Mouse (Mus musculus): ENCODE results near the gene Mapk3. TPM values are rescaled to one million over a fixed set of nuclear protein-coding genes. Genes with fewer than 3 reads are reported as not detected.

Gene Mapk3
- polyA plus RNA-seq, 1 experiment from 2014 or later = 54.4 TPM

GRCm38 (mm10) chr7:126802134-126802889 is 42.9 kb downstream of the Mapk3 start:
- H3K27ac ChIP-seq = no peak overlapping the region

GRCm38 (mm10) chr7:126803181-126803580 is 43.8 kb downstream of the Mapk3 start:
- Histone ChIP-seq H3K27me3 (ENCODE audit: poor library complexity, severe bottlenecking) (no peaks in the 10 kb centered on the region), H3K9me3 (no peaks in the 10 kb centered on the region), H3K4me1 (peaks cover 35% of the 10 kb centered on the region), H3K27ac (no peak overlapping the region), H3K36me3 (replicated peaks) (peaks cover 70% of the 10 kb centered on the region), H3K4me3 (no peak overlapping the region)
- no peak for DNase-seq (ENCODE audit: extremely low spot score, low spot score)
- WGBS = 86% methylated on average over 6 of the region's 6 CpGs

More at GRCm38 (mm10) chr7:126802134-126802889, 42.9 kb downstream of the Mapk3 start:
- Histone ChIP-seq H3K9me3 (no peaks in the 10 kb centered on the region), H3K4me3 (no peak overlapping the region), H3K36me3 (replicated peaks) (peaks cover 70% of the 10 kb centered on the region), H3K27me3 (ENCODE audit: poor library complexity, severe bottlenecking) (no peaks in the 10 kb centered on the region), H3K4me1 (peaks cover 35% of the 10 kb centered on the region)
- 88% methylated on average over 11 of the region's 11 CpGs for WGBS
- DNase-seq (ENCODE audit: extremely low spot score, low spot score) = no peak

DNA sequence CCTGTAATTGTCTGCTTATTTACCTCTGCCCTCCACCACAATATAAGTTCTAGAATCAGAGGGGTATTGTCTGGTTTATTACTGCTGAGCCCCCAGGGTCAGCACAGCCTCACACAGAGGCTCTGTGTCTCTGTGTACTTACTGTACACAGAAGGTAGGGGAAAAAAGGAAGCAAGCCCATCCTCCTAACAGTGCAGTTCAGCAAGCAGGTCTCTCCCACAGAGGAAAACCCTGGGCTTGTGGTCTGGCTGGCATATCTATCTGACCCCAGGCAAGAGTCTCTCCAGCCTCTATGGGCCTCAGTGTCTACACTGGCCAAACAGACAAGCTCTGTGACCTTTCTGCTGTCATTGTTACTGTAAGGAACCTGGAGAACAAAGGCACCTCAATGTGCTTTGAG is 44.4 kb downstream of the Mapk3 start:
- H3K27ac ChIP-seq = no peak overlapping the region
- no peaks in the 10 kb centered on the region for H3K9me3 ChIP-seq
- peaks cover 70% of the 10 kb centered on the region for H3K36me3 ChIP-seq (replicated peaks)
- H3K27me3 ChIP-seq (ENCODE audit: poor library complexity, severe bottlenecking) = no peaks in the 10 kb centered on the region
- H3K4me1 ChIP-seq = peaks cover 38% of the 10 kb centered on the region
- no peak overlapping the region for H3K4me3 ChIP-seq
- no peak for DNase-seq (ENCODE audit: extremely low spot score, low spot score)

DNA sequence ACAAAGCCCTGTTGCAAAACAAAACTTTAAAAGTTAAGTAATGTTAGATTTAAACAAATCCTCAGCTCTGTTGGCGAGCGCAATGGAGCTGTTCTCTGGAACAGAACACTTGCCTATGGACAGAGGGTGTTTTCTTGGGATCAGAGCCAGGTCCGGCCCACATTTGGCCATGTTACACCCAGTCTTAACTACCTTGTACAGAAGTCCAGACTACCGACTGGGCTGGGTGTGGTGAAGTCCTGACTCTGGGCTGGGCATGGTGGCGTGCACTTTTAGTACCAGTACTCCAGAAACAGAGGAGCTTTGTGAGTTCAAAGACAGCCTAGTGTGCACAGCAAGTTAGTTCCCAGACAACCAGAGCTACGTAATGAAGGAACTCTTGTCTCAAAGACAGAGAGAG is 47.6 kb downstream of the Mapk3 start:
- H3K27ac ChIP-seq = 0 out of 2 replicates have a peak overlapping the region, but pooled peaks have one; percentile 97
- H3K27me3 ChIP-seq (ENCODE audit: poor library complexity, severe bottlenecking) = no peaks in the 10 kb centered on the region
- 91% methylated on average over 6 of the region's 6 CpGs for WGBS
- no peak for DNase-seq (ENCODE audit: extremely low spot score, low spot score)
- peaks cover 32% of the 10 kb centered on the region for H3K4me1 ChIP-seq
- peaks cover 60% of the 10 kb centered on the region for H3K36me3 ChIP-seq (replicated peaks)
- peak overlapping the region; percentile 79; the same call in 1 of the 2 replicates for H3K4me3 ChIP-seq
- H3K9me3 ChIP-seq = no peaks in the 10 kb centered on the region

DNA sequence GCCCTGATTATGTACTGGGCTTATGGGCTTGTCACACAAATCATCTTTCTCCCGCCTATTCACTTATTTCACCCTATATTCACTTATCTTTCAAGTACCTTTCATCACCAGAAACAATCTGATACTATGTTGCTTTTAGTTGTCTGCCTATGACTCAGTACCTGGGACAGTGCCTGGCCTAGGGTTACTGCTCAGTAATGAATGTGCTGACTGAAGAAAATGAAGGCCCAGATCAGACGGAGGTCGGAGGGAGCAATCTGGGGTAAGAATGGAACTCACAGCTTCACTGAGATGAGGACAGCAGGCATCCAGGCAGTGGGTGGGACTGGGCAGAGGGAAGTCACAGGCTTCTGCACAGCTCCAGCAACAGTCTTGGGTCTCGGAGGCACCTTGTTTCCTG is 48.0 kb downstream of the Mapk3 start:
- H3K36me3 ChIP-seq (replicated peaks) = peaks cover 55% of the 10 kb centered on the region

GRCm38 (mm10) chr7:126808703-126809455 is 49.5 kb downstream of the Mapk3 start:
- Histone ChIP-seq H3K27me3 (ENCODE audit: poor library complexity, severe bottlenecking) (peaks cover 13% of the 10 kb centered on the region; the same call in 1 of the 2 replicates), H3K9me3 (no peaks in the 10 kb centered on the region), H3K27ac (peak overlapping the region; percentile 97), H3K4me1 (peaks cover 34% of the 10 kb centered on the region), H3K36me3 (replicated peaks) (peaks cover 40% of the 10 kb centered on the region), H3K4me3 (peak overlapping the region; percentile 79)
- WGBS = under 1% methylated on average over 43 of the region's 43 CpGs
- peak; percentile 88 for DNase-seq (ENCODE audit: extremely low spot score, low spot score)

More for the DNA sequence above, 48.0 kb downstream of the Mapk3 start:
- no peak for DNase-seq (ENCODE audit: extremely low spot score, low spot score)
- WGBS = 82% methylated on average over 4 of the region's 4 CpGs
- Histone ChIP-seq H3K27ac (peak overlapping the region; percentile 97), H3K4me1 (peaks cover 32% of the 10 kb centered on the region), H3K4me3 (peak overlapping the region; percentile 79), H3K27me3 (ENCODE audit: poor library complexity, severe bottlenecking) (0 out of 2 replicates have a peak, but pooled peaks cover 2% of the 10 kb centered on the region), H3K9me3 (no peaks in the 10 kb centered on the region)

DNA sequence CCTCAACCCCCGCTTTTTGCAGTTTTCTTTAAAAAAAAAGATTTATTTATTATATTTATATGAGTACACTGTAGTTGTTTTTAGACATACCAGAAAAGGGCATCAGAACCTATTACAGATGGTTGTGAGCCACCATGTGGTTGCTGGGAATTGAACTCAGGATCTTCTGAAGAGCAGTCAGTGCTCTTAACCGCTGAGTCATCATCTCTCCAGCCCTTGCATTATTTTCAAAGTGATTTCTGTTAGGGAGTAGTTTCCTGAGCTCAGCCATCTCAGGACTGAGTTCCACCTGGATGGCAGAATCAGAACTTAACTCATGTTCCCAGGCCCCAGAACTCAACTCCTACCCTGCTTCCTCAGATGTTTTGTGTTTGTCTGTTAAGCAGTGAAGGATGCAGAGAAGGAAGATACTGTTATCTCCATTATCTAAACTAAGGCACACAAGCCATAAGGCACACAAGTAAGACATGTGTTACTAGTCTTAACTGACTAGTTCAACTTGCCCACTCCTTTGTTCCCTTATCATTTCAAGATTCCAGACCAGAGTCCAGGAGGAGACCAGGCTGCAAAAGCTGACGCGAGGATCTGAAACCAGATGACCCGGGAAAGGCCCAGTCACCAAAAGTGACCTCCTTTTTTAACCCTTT is 50.4 kb downstream of the Mapk3 start:
- 67% methylated on average over 5 of the region's 5 CpGs for WGBS
- H3K36me3 ChIP-seq (replicated peaks) = peaks cover 31% of the 10 kb centered on the region
- H3K27me3 ChIP-seq (ENCODE audit: poor library complexity, severe bottlenecking) = peaks cover 17% of the 10 kb centered on the region; the same call in 1 of the 2 replicates
- peak overlapping the region; percentile 97 for H3K27ac ChIP-seq
- H3K4me3 ChIP-seq = peak overlapping the region; percentile 79
- H3K4me1 ChIP-seq = peaks cover 37% of the 10 kb centered on the region
- no peaks in the 10 kb centered on the region for H3K9me3 ChIP-seq
- DNase-seq (ENCODE audit: extremely low spot score, low spot score) = no peak

Other genes with a start within 250 kb of the Mapk3 start
- gene Eif3c, start 193.2 kb upstream of the Mapk3 start, polyA plus RNA-seq (2016; fragmentation: Nextera tagmentation; extraction: Ambion mirVana) = 230 and 233 TPM in 2 replicates
- 0.67 and 0.79 TPM in 2 replicates for gene Apobr, start 174.7 kb upstream of the Mapk3 start, polyA plus RNA-seq (2016; fragmentation: Nextera tagmentation; extraction: Ambion mirVana)
- gene Cln3, start 173.8 kb upstream of the Mapk3 start, polyA plus RNA-seq (2016; fragmentation: Nextera tagmentation; extraction: Ambion mirVana) = 20.7 and 25.8 TPM in 2 replicates
- not detected in 2 replicates for gene Il27, start 164.7 kb upstream of the Mapk3 start, polyA plus RNA-seq (2016; fragmentation: Nextera tagmentation; extraction: Ambion mirVana)
- 1.3 and 2.0 TPM in 2 replicates for gene Nupr1, start 128.7 kb upstream of the Mapk3 start, polyA plus RNA-seq (2016; fragmentation: Nextera tagmentation; extraction: Ambion mirVana)
- 61.1 and 64.5 TPM in 2 replicates for gene Sgf29, start 110.3 kb upstream of the Mapk3 start, polyA plus RNA-seq (2016; fragmentation: Nextera tagmentation; extraction: Ambion mirVana)
- 0.16 and 0.40 TPM in 2 replicates for gene Sult1a1, start 83.2 kb upstream of the Mapk3 start, polyA plus RNA-seq (2016; fragmentation: Nextera tagmentation; extraction: Ambion mirVana)
- 213 and 216 TPM in 2 replicates for gene Bola2, start 64.2 kb upstream of the Mapk3 start, polyA plus RNA-seq (2016; fragmentation: Nextera tagmentation; extraction: Ambion mirVana)
- 13.5 and 14.0 TPM in 2 replicates for gene Slx1b, start 63.8 kb upstream of the Mapk3 start, polyA plus RNA-seq (2016; fragmentation: Nextera tagmentation; extraction: Ambion mirVana)
- gene Coro1a, start 51.8 kb upstream of the Mapk3 start, polyA plus RNA-seq (2016; fragmentation: Nextera tagmentation; extraction: Ambion mirVana) = 33.6 and 40.3 TPM in 2 replicates
- gene Gdpd3, start 6.7 kb downstream of the Mapk3 start, polyA plus RNA-seq (2016; fragmentation: Nextera tagmentation; extraction: Ambion mirVana) = 0.77 and 0.98 TPM in 2 replicates
- gene Ypel3, start 17.4 kb downstream of the Mapk3 start, polyA plus RNA-seq (2016; fragmentation: Nextera tagmentation; extraction: Ambion mirVana) = 28.9 and 35.0 TPM in 2 replicates
- 0.32 and 0.61 TPM in 2 replicates for gene Tbx6, start 21.9 kb downstream of the Mapk3 start, polyA plus RNA-seq (2016; fragmentation: Nextera tagmentation; extraction: Ambion mirVana)
- gene Ppp4c, start 32.9 kb downstream of the Mapk3 start, polyA plus RNA-seq (2016; fragmentation: Nextera tagmentation; extraction: Ambion mirVana) = 413 and 423 TPM in 2 replicates
- gene Fam57b, start 38.1 kb downstream of the Mapk3 start, polyA plus RNA-seq (2016; fragmentation: Nextera tagmentation; extraction: Ambion mirVana) = 2.6 and 2.9 TPM in 2 replicates
- gene 4930451I11Rik, start 72.0 kb downstream of the Mapk3 start, polyA plus RNA-seq (2016; fragmentation: Nextera tagmentation; extraction: Ambion mirVana) = not detected in 2 replicates
- gene Doc2a, start 87.8 kb downstream of the Mapk3 start, polyA plus RNA-seq (2016; fragmentation: Nextera tagmentation; extraction: Ambion mirVana) = 9.8 and 10.1 TPM in 2 replicates
- gene Hirip3, start 102.4 kb downstream of the Mapk3 start, polyA plus RNA-seq (2016; fragmentation: Nextera tagmentation; extraction: Ambion mirVana) = 57.4 and 65.2 TPM in 2 replicates
- 110 and 117 TPM in 2 replicates for gene Ino80e, start 102.8 kb downstream of the Mapk3 start, polyA plus RNA-seq (2016; fragmentation: Nextera tagmentation; extraction: Ambion mirVana)
- gene Taok2, start 125.1 kb downstream of the Mapk3 start, polyA plus RNA-seq (2016; fragmentation: Nextera tagmentation; extraction: Ambion mirVana) = 54.0 and 54.1 TPM in 2 replicates
- 22.2 and 24.9 TPM in 2 replicates for gene Tmem219, start 163.3 kb downstream of the Mapk3 start, polyA plus RNA-seq (2016; fragmentation: Nextera tagmentation; extraction: Ambion mirVana)
- 17.5 and 18.0 TPM in 2 replicates for gene Kctd13, start 169.3 kb downstream of the Mapk3 start, polyA plus RNA-seq (2016; fragmentation: Nextera tagmentation; extraction: Ambion mirVana)
- 0.21 TPM in 1 of 2 replicates, not detected in the other for gene Asphd1, start 190.0 kb downstream of the Mapk3 start, polyA plus RNA-seq (2016; fragmentation: Nextera tagmentation; extraction: Ambion mirVana)
- gene Sez6l2, start 191.0 kb downstream of the Mapk3 start, polyA plus RNA-seq (2016; fragmentation: Nextera tagmentation; extraction: Ambion mirVana) = 0.72 and 1.2 TPM in 2 replicates
- gene Cdipt, start 216.3 kb downstream of the Mapk3 start, polyA plus RNA-seq (2016; fragmentation: Nextera tagmentation; extraction: Ambion mirVana) = 84.6 and 85.7 TPM in 2 replicates
- 0.72 and 1.0 TPM in 2 replicates for gene Cdiptos, start 216.5 kb downstream of the Mapk3 start, polyA plus RNA-seq (2016; fragmentation: Nextera tagmentation; extraction: Ambion mirVana)